Mouse (Mus musculus): ENCODE results near the gene Cog5. TPM values are rescaled to one million over a fixed set of nuclear protein-coding genes. Genes with fewer than 3 reads are reported as not detected.

Gene Cog5
- polyA plus RNA-seq, 1 experiment from 2014 or later = 34.9 TPM

- Histone ChIP-seq H3K4me1 (replicated peaks; ENCODE audit: control insufficient read depth, insufficient read depth, low read length) (no peaks in the 10 kb centered on the region), H3K9me3 (ENCODE audit: control insufficient read depth, low read length) (no peaks in the 10 kb centered on the region), H3K4me3 (ENCODE audit: low read depth, low read length) (no peak overlapping the region), H3K36me3 (ENCODE audit: control insufficient read depth, insufficient read depth, low read length) (no peaks in the 10 kb centered on the region), H3K27me3 (replicated peaks; ENCODE audit: control insufficient read depth, insufficient read depth, low read length) (no peaks in the 10 kb centered on the region), H3K27ac (ENCODE audit: low read depth) (no peak overlapping the region), H3K4me2 (ENCODE audit: low read length) (no peak overlapping the region), H3K9ac (ENCODE audit: low read length) (no peak overlapping the region)
- DNase-seq (ENCODE audit: low spot score) = no peak
- 65% methylated on average over 7 of the region's 7 CpGs for WGBS
- no peak for ATAC-seq (replicated peaks; ENCODE audit: low FRiP score, low TSS enrichment, low read depth)
Observed at GRCm38 (mm10) chr12:31983238-31983637, 328.6 kb downstream of the Cog5 start.

- no peak for ATAC-seq (replicated peaks; ENCODE audit: low FRiP score, low TSS enrichment, low read depth)
- Histone ChIP-seq H3K4me3 (ENCODE audit: low read depth, low read length) (no peak overlapping the region), H3K4me2 (ENCODE audit: low read length) (no peak overlapping the region), H3K9ac (ENCODE audit: low read length) (no peak overlapping the region), H3K9me3 (ENCODE audit: control insufficient read depth, low read length) (no peaks in the 10 kb centered on the region), H3K27me3 (replicated peaks; ENCODE audit: control insufficient read depth, insufficient read depth, low read length) (no peaks in the 10 kb centered on the region), H3K36me3 (ENCODE audit: control insufficient read depth, insufficient read depth, low read length) (no peaks in the 10 kb centered on the region), H3K27ac (ENCODE audit: low read depth) (no peak overlapping the region), H3K4me1 (replicated peaks; ENCODE audit: control insufficient read depth, insufficient read depth, low read length) (no peaks in the 10 kb centered on the region)
- WGBS = 83% methylated on average over 6 of the region's 6 CpGs
- DNase-seq (ENCODE audit: low spot score) = no peak
Observed at GRCm38 (mm10) chr12:31983769-31984168, 329.1 kb downstream of the Cog5 start.

- H3K27ac ChIP-seq (ENCODE audit: low read depth) = no peak overlapping the region
- no peak overlapping the region for H3K4me2 ChIP-seq (ENCODE audit: low read length)
- WGBS = 44% methylated on average over 2 of the region's 2 CpGs
Observed at GRCm38 (mm10) chr12:31984206-31984605, 329.5 kb downstream of the Cog5 start.

GRCm38 (mm10) chr12:31984664-31985063 is 330.0 kb downstream of the Cog5 start:
- no peak overlapping the region for H3K4me3 ChIP-seq (ENCODE audit: low read depth, low read length)
- H3K27me3 ChIP-seq (replicated peaks; ENCODE audit: control insufficient read depth, insufficient read depth, low read length) = no peaks in the 10 kb centered on the region
- no peak overlapping the region for H3K9ac ChIP-seq (ENCODE audit: low read length)
- ATAC-seq (replicated peaks; ENCODE audit: low FRiP score, low TSS enrichment, low read depth) (no peak), DNase-seq (ENCODE audit: low spot score) (no peak)
- no peaks in the 10 kb centered on the region for H3K9me3 ChIP-seq (ENCODE audit: control insufficient read depth, low read length)
- H3K4me2 ChIP-seq (ENCODE audit: low read length) = no peak overlapping the region
- WGBS = 62% methylated on average over 12 of the region's 12 CpGs
- H3K36me3 ChIP-seq (ENCODE audit: control insufficient read depth, insufficient read depth, low read length) = no peaks in the 10 kb centered on the region
- no peaks in the 10 kb centered on the region for H3K4me1 ChIP-seq (replicated peaks; ENCODE audit: control insufficient read depth, insufficient read depth, low read length)
- no peak overlapping the region for H3K27ac ChIP-seq (ENCODE audit: low read depth)

More at GRCm38 (mm10) chr12:31984206-31984605, 329.5 kb downstream of the Cog5 start:
- ATAC-seq (replicated peaks; ENCODE audit: low FRiP score, low TSS enrichment, low read depth) (no peak), DNase-seq (ENCODE audit: low spot score) (no peak)
- H3K9ac ChIP-seq (ENCODE audit: low read length) = no peak overlapping the region
- H3K9me3 ChIP-seq (ENCODE audit: control insufficient read depth, low read length) = no peaks in the 10 kb centered on the region
- H3K36me3 ChIP-seq (ENCODE audit: control insufficient read depth, insufficient read depth, low read length) = no peaks in the 10 kb centered on the region
- H3K4me3 ChIP-seq (ENCODE audit: low read depth, low read length) = no peak overlapping the region
- H3K27me3 ChIP-seq (replicated peaks; ENCODE audit: control insufficient read depth, insufficient read depth, low read length) = no peaks in the 10 kb centered on the region
- no peaks in the 10 kb centered on the region for H3K4me1 ChIP-seq (replicated peaks; ENCODE audit: control insufficient read depth, insufficient read depth, low read length)

- Histone ChIP-seq H3K27ac (ENCODE audit: low read depth) (no peak overlapping the region), H3K4me1 (replicated peaks; ENCODE audit: control insufficient read depth, insufficient read depth, low read length) (no peaks in the 10 kb centered on the region), H3K36me3 (ENCODE audit: control insufficient read depth, insufficient read depth, low read length) (no peaks in the 10 kb centered on the region), H3K9ac (ENCODE audit: low read length) (no peak overlapping the region), H3K4me3 (ENCODE audit: low read depth, low read length) (no peak overlapping the region), H3K9me3 (ENCODE audit: control insufficient read depth, low read length) (no peaks in the 10 kb centered on the region), H3K27me3 (replicated peaks; ENCODE audit: control insufficient read depth, insufficient read depth, low read length) (no peaks in the 10 kb centered on the region), H3K4me2 (ENCODE audit: low read length) (no peak overlapping the region)
- DNase-seq (ENCODE audit: low spot score) (no peak), ATAC-seq (replicated peaks; ENCODE audit: low FRiP score, low TSS enrichment, low read depth) (no peak)
- 92% methylated on average over 6 of the region's 6 CpGs for WGBS
Observed at GRCm38 (mm10) chr12:31985738-31986137, 331.1 kb downstream of the Cog5 start.

- DNase-seq (ENCODE audit: low spot score) = no peak
- no peak for ATAC-seq (replicated peaks; ENCODE audit: low FRiP score, low TSS enrichment, low read depth)
- H3K27ac ChIP-seq (ENCODE audit: low read depth) = no peak overlapping the region
- no peak overlapping the region for H3K4me3 ChIP-seq (ENCODE audit: low read depth, low read length)
- 85% methylated on average over 2 of the region's 2 CpGs for WGBS
- H3K9me3 ChIP-seq (ENCODE audit: control insufficient read depth, low read length) = no peaks in the 10 kb centered on the region
- H3K36me3 ChIP-seq (ENCODE audit: control insufficient read depth, insufficient read depth, low read length) = no peaks in the 10 kb centered on the region
- no peak overlapping the region for H3K4me2 ChIP-seq (ENCODE audit: low read length)
- no peaks in the 10 kb centered on the region for H3K4me1 ChIP-seq (replicated peaks; ENCODE audit: control insufficient read depth, insufficient read depth, low read length)
- no peaks in the 10 kb centered on the region for H3K27me3 ChIP-seq (replicated peaks; ENCODE audit: control insufficient read depth, insufficient read depth, low read length)
- no peak overlapping the region for H3K9ac ChIP-seq (ENCODE audit: low read length)
Observed at GRCm38 (mm10) chr12:31986463-31986862, 331.8 kb downstream of the Cog5 start.

Other genes with a start within 250 kb of the Cog5 start
- gene Cbll1, start 155.3 kb upstream of the Cog5 start, polyA plus RNA-seq (2014; fragmentation: Nextera tagmentation; extraction: Ambion mirVana) = 17.4 and 19.1 TPM in 2 replicates
- gene Slc26a4, start 94.9 kb upstream of the Cog5 start, polyA plus RNA-seq (2014; fragmentation: Nextera tagmentation; extraction: Ambion mirVana) = 0.07 TPM in 1 of 2 replicates, not detected in the other
- 40.7 and 43.0 TPM in 2 replicates for gene Bcap29, start 20.2 kb upstream of the Cog5 start, polyA plus RNA-seq (2014; fragmentation: Nextera tagmentation; extraction: Ambion mirVana)
- 12.4 and 14.0 TPM in 2 replicates for gene Dus4l, start within 50 bp of the Cog5 start, polyA plus RNA-seq (2014; fragmentation: Nextera tagmentation; extraction: Ambion mirVana)
- gene Gpr22, start 59.1 kb downstream of the Cog5 start, polyA plus RNA-seq (2014; fragmentation: Nextera tagmentation; extraction: Ambion mirVana) = 7.5 and 8.0 TPM in 2 replicates